Mouse (Mus musculus) ES-E14 (cell line): ENCODE measurements around the gene Rbm28. TPM values are rescaled to one million over a fixed set of nuclear protein-coding genes. Genes with fewer than 3 reads are reported as not detected.
A peak's percentile ranks its signal among the peaks of the same experiment; 100 is the strongest.

Experiments
- DNase-seq: peaks from one replicate; pipeline ENCODE4 v3.0.0-alpha.2; 2013; ENCODE audit warnings: low read depth, low spot score
- H3K27ac ChIP-seq: 2 replicates; pipeline ENCODE4 v1.5.1; 2012; ENCODE audit warnings: low read depth, mild to moderate bottlenecking, low read length, moderate library complexity, mixed read lengths; ENCODE audit not compliant: poor library complexity, insufficient read depth, severe bottlenecking
- H3K36me3 ChIP-seq: 2 replicates; pipeline ENCODE4 v1.6.1; 2012; ENCODE audit warnings: mild to moderate bottlenecking, low read length, moderate library complexity, mixed read lengths; ENCODE audit not compliant: control insufficient read depth, poor library complexity, insufficient read depth, severe bottlenecking
- H3K4me1 ChIP-seq, 2 experiments: fragments of 150-350 bp in 1 of 2; sonication (generic) in 1 of 2; 2 replicates each; pipeline ENCODE4 v1.6.1; 2012; ENCODE audit warnings: low read length in 2 of 2, mild to moderate bottlenecking in 1 of 2, mixed read lengths in 1 of 2; ENCODE audit not compliant: control insufficient read depth in 2 of 2, insufficient read depth in 2 of 2, poor library complexity in 1 of 2
- H3K4me3 ChIP-seq, 2 experiments: fragments of 150-350 bp in 1 of 2; sonication (generic) in 1 of 2; 2 replicates each; pipeline ENCODE4 v1.5.1; 2012; ENCODE audit warnings: low read length in 2 of 2, low read depth in 1 of 2, mild to moderate bottlenecking in 1 of 2, mixed read lengths in 1 of 2; ENCODE audit not compliant: insufficient read depth in 1 of 2, poor library complexity in 1 of 2, severe bottlenecking in 1 of 2
- H3K9ac ChIP-seq: 2 replicates; pipeline ENCODE4 v1.6.1; 2012; ENCODE audit warnings: low read depth, mild to moderate bottlenecking, low read length, mixed read lengths; ENCODE audit not compliant: poor library complexity, insufficient read depth, severe bottlenecking
- H3K9me3 ChIP-seq: fragments of 150-350 bp; sonication (generic); 2 replicates; pipeline ENCODE4 v1.6.1; 2012; ENCODE audit warnings: low read depth, mild to moderate bottlenecking, low read length; ENCODE audit not compliant: control insufficient read depth, insufficient read depth
- CHD2 ChIP-seq: IDR thresholded peaks from 2 replicates; pipeline ENCODE4 v1.6.1; 2014; ENCODE audit warnings: mild to moderate bottlenecking, low read depth, low read length, inconsistent platforms
- HCFC1 ChIP-seq: IDR thresholded peaks from 2 replicates; pipeline ENCODE4 v1.6.1; 2012; ENCODE audit warnings: low read length, inconsistent platforms, borderline replicate concordance; ENCODE audit not compliant: insufficient read depth
- MAFK ChIP-seq: IDR thresholded peaks from 2 replicates; pipeline ENCODE4 v1.6.1; 2014; ENCODE audit warnings: mild to moderate bottlenecking, low read depth, low read length, inconsistent platforms; ENCODE audit not compliant: insufficient read depth
- ZC3H11A ChIP-seq: IDR thresholded peaks from 2 replicates; pipeline ENCODE4 v1.6.1; 2012; ENCODE audit warnings: low read depth, mild to moderate bottlenecking, inconsistent platforms, low read length, borderline replicate concordance
- ZNF384 ChIP-seq: IDR thresholded peaks from 2 replicates; pipeline ENCODE4 v1.6.1; 2012; ENCODE audit warnings: low read depth, low read length, inconsistent platforms
- in situ Hi-C, 2 experiments: fragments of 600-800 bp; cut with MboI; formaldehyde crosslinking; loops; one replicate each; pipeline ENCODE4 v1.15.1; 2025; ENCODE audit warnings: low sequenced_read_pairs in 2 of 2, inconsistent platforms in 1 of 2; ENCODE audit not compliant: unreplicated experiment in 2 of 2
- total RNA-seq: library from RNA; depleted of rRNA; stranded (reverse); fragments of 300-350 nt; gene quantifications from 2 replicates; pipeline ENCODE4 v1.2.3, GENCODE M21; 2012

The Rbm28 gene
- total RNA-seq, 1 experiment = 58.1 TPM

DNA sequence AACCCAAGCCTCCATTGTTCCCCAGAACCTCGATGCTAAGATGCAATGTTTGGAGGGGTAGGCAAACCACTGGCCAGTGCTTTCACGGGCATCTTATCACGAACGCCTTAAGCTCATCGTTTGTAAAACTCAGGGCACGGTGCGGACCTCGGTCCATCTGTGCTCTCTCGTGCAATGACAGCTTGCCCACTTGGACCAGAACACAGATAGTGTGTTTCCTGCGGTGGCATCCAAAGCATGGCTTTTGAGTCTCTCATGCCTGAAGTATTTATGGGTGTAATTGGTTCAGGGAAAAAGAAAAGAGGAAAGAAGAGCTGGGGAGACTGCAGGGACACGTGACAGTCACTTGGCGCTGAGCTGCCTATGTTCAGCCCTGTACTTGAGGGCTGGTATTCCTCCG, 44.8 kb downstream of the Rbm28 start:
- TF ChIP-seq HCFC1 = no peak
- no peak for TF ChIP-seq ZNF384
- no peak for TF ChIP-seq ZC3H11A
- TF ChIP-seq MAFK = no peak
- TF ChIP-seq CHD2 = no peak
- Histone ChIP-seq H3K9me3 (no peaks in the 10 kb centered on the region), H3K9ac (no peak overlapping the region), H3K4me3 (no peak overlapping the region), H3K27ac (no peak overlapping the region), H3K36me3 (peaks cover 2% of the 10 kb centered on the region; the same call in 1 of the 2 replicates), H3K4me1 (peaks cover 8 to 13% of the 10 kb centered on the region in 2 experiments)
- in situ Hi-C loops = no loop called here
- no peak for DNase-seq

DNA sequence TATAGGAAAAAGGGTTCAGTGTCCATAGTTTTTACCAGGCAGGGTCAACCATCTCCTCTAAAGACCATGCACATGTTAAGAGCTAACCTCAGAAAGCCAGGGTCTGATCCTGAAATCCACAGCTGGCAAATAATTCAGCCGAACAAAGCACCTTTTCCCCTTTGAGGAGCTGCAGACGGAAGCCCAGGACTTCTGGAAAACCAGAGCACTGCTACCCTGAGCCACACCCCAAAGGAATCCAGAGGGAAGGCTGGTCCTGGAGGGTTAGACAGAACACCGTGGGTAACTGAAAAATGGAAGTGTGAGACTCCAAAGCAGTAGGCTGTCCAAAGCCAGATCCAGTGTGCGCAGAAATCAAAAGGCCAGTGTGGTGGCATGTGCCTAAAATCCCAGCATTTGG, 45.8 kb downstream of the Rbm28 start:
- no peak overlapping the region for H3K9ac ChIP-seq
- in situ Hi-C loops = no loop called here
- no peak overlapping the region for H3K27ac ChIP-seq
- DNase-seq = no peak
- H3K36me3 ChIP-seq = no peaks in the 10 kb centered on the region
- TF ChIP-seq ZC3H11A = no peak
- TF ChIP-seq CHD2 = no peak
- TF ChIP-seq HCFC1 = no peak
- TF ChIP-seq MAFK = no peak
- no peak for TF ChIP-seq ZNF384
- H3K9me3 ChIP-seq = no peaks in the 10 kb centered on the region
- peaks cover 8 to 13% of the 10 kb centered on the region in 2 experiments for H3K4me1 ChIP-seq
- H3K4me3 ChIP-seq = no peak overlapping the region

DNA sequence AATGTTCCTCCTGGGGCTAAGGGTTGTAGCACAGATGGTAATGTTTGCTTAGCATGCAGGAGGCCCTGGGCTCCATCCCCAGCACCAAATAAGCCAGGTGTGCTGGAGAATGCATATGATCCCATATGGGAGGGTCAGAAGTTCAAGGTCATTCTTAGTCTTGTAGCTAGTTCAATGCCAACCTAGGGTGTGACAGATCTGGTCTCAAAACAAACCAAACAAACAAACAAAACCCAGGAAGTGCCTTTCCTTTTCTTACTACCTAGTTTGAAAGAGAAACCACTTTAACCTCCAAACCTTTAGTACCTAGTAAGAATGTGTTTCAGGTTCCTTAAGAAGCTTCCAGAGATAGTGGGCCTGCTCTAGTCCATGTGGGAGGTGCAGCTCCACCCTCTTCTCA, 46.6 kb downstream of the Rbm28 start:
- Histone ChIP-seq H3K36me3 (no peaks in the 10 kb centered on the region), H3K4me1 (peaks cover 8 to 13% of the 10 kb centered on the region in 2 experiments), H3K4me3 (no peak overlapping the region), H3K27ac (peak overlapping the region; percentile 55; the same call in 1 of the 2 replicates), H3K9me3 (no peaks in the 10 kb centered on the region), H3K9ac (no peak overlapping the region)
- no peak for TF ChIP-seq MAFK
- TF ChIP-seq HCFC1 = no peak
- no peak for TF ChIP-seq ZNF384
- TF ChIP-seq ZC3H11A = no peak
- TF ChIP-seq CHD2 = no peak; the same call in 1 of the 2 replicates
- in situ Hi-C loops = no loop called here
- DNase-seq = no peak

DNA sequence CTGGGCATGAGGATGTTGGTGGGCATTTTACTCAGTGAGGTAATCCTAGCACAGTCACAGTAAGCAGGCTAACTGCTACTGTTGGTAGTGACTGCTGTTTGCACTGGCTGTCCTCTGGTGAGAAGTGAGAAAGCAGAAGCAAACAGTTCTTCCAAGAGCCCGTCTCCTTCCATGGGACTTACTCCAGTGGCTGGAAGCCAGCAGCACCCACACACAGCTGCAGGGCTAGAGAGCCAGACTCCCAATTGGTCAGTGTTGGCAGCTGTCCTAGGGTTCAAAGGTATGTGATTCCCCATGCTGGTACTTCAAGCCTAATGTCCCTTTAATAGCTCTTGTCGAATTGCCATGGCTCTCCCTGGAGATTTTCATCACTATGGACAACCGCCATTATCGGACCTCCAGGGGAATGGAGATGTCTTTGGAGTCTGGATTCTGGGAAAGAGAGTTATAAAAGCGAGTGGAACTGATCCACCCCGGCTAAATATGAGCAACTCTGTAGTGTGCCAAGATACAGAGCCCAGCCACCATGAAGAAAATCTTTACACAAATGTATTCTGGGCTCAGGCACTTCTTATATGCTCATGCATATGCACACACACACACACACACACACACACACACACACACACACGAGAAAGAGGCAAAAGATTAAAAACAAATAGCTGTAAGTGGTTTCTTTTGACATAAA, 47.2 kb downstream of the Rbm28 start:
- no peak for DNase-seq

More for the DNA sequence above, 47.2 kb downstream of the Rbm28 start:
- H3K9ac ChIP-seq = no peak overlapping the region
- in situ Hi-C loops = no loop called here
- H3K36me3 ChIP-seq = no peaks in the 10 kb centered on the region
- H3K9me3 ChIP-seq = no peaks in the 10 kb centered on the region
- H3K4me3 ChIP-seq = no peak overlapping the region
- no peak overlapping the region for H3K27ac ChIP-seq
- no peak for TF ChIP-seq MAFK
- no peak for TF ChIP-seq CHD2
- no peak for TF ChIP-seq HCFC1
- no peak for TF ChIP-seq ZC3H11A
- TF ChIP-seq ZNF384 = no peak
- peaks cover 8 to 13% of the 10 kb centered on the region in 2 experiments for H3K4me1 ChIP-seq
